Comparison of ENCODE assay signal across 33 mouse cellular contexts in genomic region chr3:35268949-35269348, GRCm38 (mm10).
DNase-seq lines count a peak whose midpoint lies in the region; ATAC-seq and TF ChIP-seq lines count a peak whose summit lies in the region.
"Had no signal": no experiment of that assay in that cellular context is flagged by ENCODE, and none has a peak within 500 bp of the region (broad histone marks: within the 10 kb centered on the region; RNA-seq: fewer than 3 reads in every experiment).

No protein-coding gene starts in this region.

- peak; percentile 20 for DNase-seq in embryonic facial prominence, embryonic 14.5 days (ENCODE audit: low spot score)
- DNase-seq in embryonic facial prominence, embryonic 10.5 days (ENCODE audit: low spot score), result no peak
- DNase-seq in heart, adult 9 months (ENCODE audit: low spot score in 2 of 2), result no peak
- peak; percentile 56 for DNase-seq in Muller cell, postnatal 12 days (ENCODE audit: inconsistent ontology term)
- DNase-seq in left cerebral cortex, adult 11 months (ENCODE audit: low spot score), result no peak
- DNase-seq: adrenal gland, adult 2 months; adrenal gland, postnatal 14 days; B cell, adult 2 months; cerebellum, adult 18-20 months; cerebellum, adult 9-10 months; cerebellum, postnatal 25 days; embryo, embryonic 11 days; gastrocnemius, adult 2 months; gastrocnemius, postnatal 14 days; heart, adult 18-20 months; heart, postnatal 10 days; heart, postnatal 36 days; kidney, adult 18-20 months had no signal

- TF ChIP-seq POLR2A in embryonic fibroblast, embryonic 13.5 days (IDR thresholded peaks at IDR 0.05; ENCODE audit: low read depth, low read length), result no peak

- H3K4me3 ChIP-seq in embryonic facial prominence, embryonic 14.5 days (ENCODE audit: low read depth, low read length), result no peak overlapping the region
- H3K4me3 ChIP-seq in embryonic facial prominence, embryonic 10.5 days, result no peak overlapping the region
- no peak overlapping the region for H3K4me3 ChIP-seq in heart, embryonic 12.5 days
- H3K4me3 ChIP-seq in embryonic fibroblast, embryonic 13.5 days (ENCODE audit: insufficient read depth, low read length), result no peak overlapping the region
- H3K4me3 ChIP-seq: embryonic facial prominence, embryonic 15.5 days; erythroblast, embryonic 14.5 days; forebrain, embryonic 12.5 days; forebrain, embryonic 15.5 days; gastrocnemius, adult 2 months; heart, embryonic 15.5 days; hindbrain, embryonic 10.5 days had no signal

- no peaks in the 10 kb centered on the region for H3K27me3 ChIP-seq in embryonic facial prominence, embryonic 14.5 days (replicated peaks; ENCODE audit: control insufficient read depth, insufficient read depth, low read length)
- H3K27me3 ChIP-seq in embryonic facial prominence, embryonic 10.5 days (replicated peaks; ENCODE audit: low read depth, poor library complexity, severe bottlenecking), result no peaks in the 10 kb centered on the region
- H3K27me3 ChIP-seq in heart, embryonic 12.5 days (replicated peaks), result no peaks in the 10 kb centered on the region
- H3K27me3 ChIP-seq: CH12.LX; embryonic facial prominence, embryonic 15.5 days; forebrain, embryonic 12.5 days; forebrain, embryonic 15.5 days; heart, embryonic 15.5 days had no signal

- H3K9me3 ChIP-seq in embryonic facial prominence, embryonic 14.5 days (ENCODE audit: control insufficient read depth, low read length), result no peaks in the 10 kb centered on the region
- H3K9me3 ChIP-seq in embryonic facial prominence, embryonic 10.5 days, result no peaks in the 10 kb centered on the region
- H3K9me3 ChIP-seq in heart, embryonic 12.5 days (replicated peaks), result no peaks in the 10 kb centered on the region
- H3K9me3 ChIP-seq: embryonic facial prominence, embryonic 15.5 days; forebrain, embryonic 12.5 days; forebrain, embryonic 15.5 days; heart, embryonic 15.5 days; hindbrain, embryonic 10.5 days had no signal

- ATAC-seq in embryonic facial prominence, embryonic 14.5 days (ENCODE audit: low read depth), result no peak
- no peak for ATAC-seq in heart, embryonic 12.5 days (ENCODE audit: insufficient number of reproducible peaks, low FRiP score)
- ATAC-seq: forebrain, embryonic 15.5 days; hindbrain, postnatal 0 days; inflammation-experienced regulatory T-cells, adult 6 months; intestine, embryonic 16.5 days had no signal

- TF ChIP-seq CTCF in embryonic fibroblast, embryonic 13.5 days (IDR thresholded peaks at IDR 0.05; ENCODE audit: borderline replicate concordance, insufficient read depth, low read length), result no peak

- H3K9ac ChIP-seq in embryonic facial prominence, embryonic 14.5 days (ENCODE audit: low read depth, low read length), result no peak overlapping the region
- H3K9ac ChIP-seq in heart, embryonic 12.5 days, result no peak overlapping the region
- H3K9ac ChIP-seq: embryonic facial prominence, embryonic 15.5 days; forebrain, embryonic 12.5 days; forebrain, embryonic 15.5 days; heart, embryonic 15.5 days; hindbrain, embryonic 14.5 days had no signal

- peaks cover 4% of the 10 kb centered on the region; the same call in 1 of the 2 replicates for H3K4me1 ChIP-seq in embryonic facial prominence, embryonic 14.5 days (ENCODE audit: control insufficient read depth, insufficient read depth, low read length)
- peaks cover 16% of the 10 kb centered on the region for H3K4me1 ChIP-seq in embryonic facial prominence, embryonic 10.5 days
- peaks cover 20% of the 10 kb centered on the region for H3K4me1 ChIP-seq in heart, embryonic 12.5 days (replicated peaks)
- H3K4me1 ChIP-seq in embryonic fibroblast, embryonic 13.5 days (ENCODE audit: control insufficient read depth, insufficient read depth, low read length), result no peaks in the 10 kb centered on the region
- H3K4me1 ChIP-seq: embryonic facial prominence, embryonic 15.5 days had no signal

- no peak overlapping the region for H3K4me2 ChIP-seq in embryonic facial prominence, embryonic 14.5 days (ENCODE audit: low read depth, low read length)
- H3K4me2 ChIP-seq in heart, embryonic 12.5 days, result 0 out of 2 replicates have a peak overlapping the region, but pooled peaks have one; percentile 3
- H3K4me2 ChIP-seq: embryonic facial prominence, embryonic 15.5 days; forebrain, embryonic 12.5 days; forebrain, embryonic 15.5 days; heart, embryonic 11.5 days; heart, embryonic 15.5 days; hindbrain, embryonic 14.5 days had no signal

- 42% methylated on average over 4 of the region's 4 CpGs for WGBS in embryonic facial prominence, embryonic 14.5 days
- WGBS in embryonic facial prominence, embryonic 10.5 days, result 65% methylated on average over 4 of the region's 4 CpGs
- WGBS in heart, embryonic 12.5 days, result 38% methylated on average over 4 of the region's 4 CpGs

- no peaks in the 10 kb centered on the region for H3K36me3 ChIP-seq in embryonic facial prominence, embryonic 14.5 days (ENCODE audit: control insufficient read depth, insufficient read depth, low read length)
- no peaks in the 10 kb centered on the region for H3K36me3 ChIP-seq in embryonic facial prominence, embryonic 10.5 days (replicated peaks)
- no peaks in the 10 kb centered on the region for H3K36me3 ChIP-seq in heart, embryonic 12.5 days
- H3K36me3 ChIP-seq: embryonic facial prominence, embryonic 15.5 days; forebrain, embryonic 12.5 days; forebrain, embryonic 15.5 days; G1E; heart, embryonic 15.5 days; hindbrain, embryonic 10.5 days had no signal

- H3K27ac ChIP-seq in embryonic facial prominence, embryonic 14.5 days (replicated peaks; ENCODE audit: low read depth, low read length), result no peak overlapping the region
- no peak overlapping the region for H3K27ac ChIP-seq in embryonic facial prominence, embryonic 10.5 days (replicated peaks)
- no peak overlapping the region for H3K27ac ChIP-seq in heart, embryonic 12.5 days (ENCODE audit: poor library complexity, severe bottlenecking)
- peak overlapping the region; percentile 53 for H3K27ac ChIP-seq in embryonic fibroblast, embryonic 13.5 days (ENCODE audit: insufficient read depth, low read length)
- H3K27ac ChIP-seq: embryonic facial prominence, embryonic 15.5 days; forebrain, embryonic 12.5 days; forebrain, embryonic 15.5 days; gastrocnemius, adult 2 months; heart, embryonic 15.5 days; hindbrain, embryonic 10.5 days; hindbrain, embryonic 14.5 days; hindbrain, postnatal 0 days had no signal

Comparison
In these comparisons a context has a peak if more than half of its experiments do, and no peak if none do; other contexts are left out.
1. DNase-seq: peak in embryonic facial prominence, embryonic 14.5 days (single experiment) and Muller cell, postnatal 12 days (single experiment); none in embryonic facial prominence, embryonic 10.5 days (single experiment), heart, adult 9 months (0 of 2) and left cerebral cortex, adult 11 months (single experiment).